Mouse (Mus musculus) megakaryocyte, embryonic 14.5 days (primary cell): ENCODE data around the gene Srsf5. TPM values are rescaled to one million over a fixed set of nuclear protein-coding genes. Genes with fewer than 3 reads are reported as not detected.

ENCODE experiments used
- H3K27me3 ChIP-seq: replicated peaks from 2 replicates; pipeline ENCODE3; 2012; ENCODE audit warnings: inconsistent platforms
- H3K36me3 ChIP-seq: replicated peaks from 2 replicates; pipeline ENCODE3; 2012; ENCODE audit warnings: low read length, inconsistent platforms, mixed read lengths
- H3K4me1 ChIP-seq: 2 replicates; pipeline ENCODE4 v1.6.1; 2012; ENCODE audit warnings: inconsistent platforms
- H3K4me3 ChIP-seq: replicated peaks from 2 replicates; pipeline ENCODE3; 2012; ENCODE audit warnings: moderate library complexity, mild to moderate bottlenecking, inconsistent platforms
- H3K9me3 ChIP-seq: 2 replicates; pipeline ENCODE4 v1.6.1; 2012; ENCODE audit warnings: inconsistent platforms
- FLI1 ChIP-seq: IDR thresholded peaks from 2 replicates; pipeline ENCODE4 v1.6.1; 2012; ENCODE audit warnings: low read length, inconsistent platforms, mixed read lengths
- GATA1 ChIP-seq: IDR thresholded peaks from 3 replicates; pipeline ENCODE4 v1.6.1; 2012; ENCODE audit warnings: mixed read lengths, low read length, inconsistent platforms, borderline replicate concordance
- polyA plus RNA-seq: library from polyadenylated mRNA; stranded (reverse); fragments of >175 nt; gene quantifications from 2 replicates; pipeline ENCODE4 v1.2.3, GENCODE M21; 2012; ENCODE audit warnings: low replicate concordance; ENCODE audit not compliant: insufficient read depth

Srsf5 gene
- polyA plus RNA-seq, 1 experiment = 105 TPM

DNA sequence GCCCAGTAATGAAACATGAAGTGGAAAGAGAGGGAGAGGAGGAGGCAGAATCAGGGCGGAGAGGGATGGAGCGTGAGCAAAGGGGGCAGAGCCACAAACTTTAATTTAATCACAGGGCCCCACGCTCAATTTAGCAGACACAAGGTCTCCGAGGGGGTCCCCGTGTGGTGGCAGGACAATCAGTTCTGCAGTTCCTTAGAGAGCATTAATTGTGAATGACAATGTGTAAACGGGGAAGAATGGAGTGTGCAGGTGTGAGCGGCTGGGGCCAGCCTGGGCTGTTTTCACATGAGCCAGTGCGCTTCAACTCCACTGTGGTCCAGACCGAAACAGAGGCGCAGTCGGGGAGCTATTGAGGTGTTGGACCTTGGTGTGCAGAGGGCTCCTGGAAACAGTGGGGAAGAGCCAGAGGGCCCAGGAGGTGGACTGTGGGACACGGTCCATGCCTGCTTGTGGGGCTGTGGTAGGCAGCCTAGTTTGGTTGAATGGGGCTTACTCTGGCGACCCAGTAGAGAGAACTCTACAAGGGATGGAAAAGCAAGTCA lies 45.7 kb downstream of the Srsf5 start:
- H3K36me3 ChIP-seq = no peaks in the 10 kb centered on the region
- peaks cover 19% of the 10 kb centered on the region for H3K27me3 ChIP-seq
- 0 out of 2 replicates have a peak, but pooled peaks cover 3% of the 10 kb centered on the region for H3K4me1 ChIP-seq
- H3K4me3 ChIP-seq = no peak overlapping the region
- TF ChIP-seq FLI1 (no peak), GATA1 (no peak)
- H3K9me3 ChIP-seq = peaks cover 7% of the 10 kb centered on the region

DNA sequence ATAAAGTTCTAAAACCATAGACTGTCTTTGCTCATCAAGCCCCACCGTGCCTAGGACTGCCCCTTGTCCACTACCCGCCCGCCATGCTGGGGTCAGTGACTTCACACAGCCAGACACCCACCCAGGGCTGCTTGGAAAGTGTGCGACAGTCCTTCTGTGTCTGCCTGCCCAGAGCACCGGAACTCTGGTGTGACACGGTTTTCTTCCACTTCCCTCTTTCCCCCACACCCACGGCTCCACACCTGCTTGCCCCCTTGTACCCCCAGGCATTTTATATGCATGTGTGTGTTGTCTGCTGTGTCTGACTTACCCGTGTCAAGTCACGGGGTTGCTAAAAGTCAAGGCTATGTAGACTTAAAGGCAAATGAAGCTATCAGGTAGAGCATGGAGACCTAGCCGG lies 46.5 kb downstream of the Srsf5 start:
- peaks cover 22% of the 10 kb centered on the region for H3K27me3 ChIP-seq
- H3K4me3 ChIP-seq = no peak overlapping the region
- peaks cover 9% of the 10 kb centered on the region for H3K9me3 ChIP-seq
- H3K4me1 ChIP-seq = 0 out of 2 replicates have a peak, but pooled peaks cover 3% of the 10 kb centered on the region
- no peak for TF ChIP-seq GATA1
- TF ChIP-seq FLI1 = no peak
- H3K36me3 ChIP-seq = no peaks in the 10 kb centered on the region

DNA sequence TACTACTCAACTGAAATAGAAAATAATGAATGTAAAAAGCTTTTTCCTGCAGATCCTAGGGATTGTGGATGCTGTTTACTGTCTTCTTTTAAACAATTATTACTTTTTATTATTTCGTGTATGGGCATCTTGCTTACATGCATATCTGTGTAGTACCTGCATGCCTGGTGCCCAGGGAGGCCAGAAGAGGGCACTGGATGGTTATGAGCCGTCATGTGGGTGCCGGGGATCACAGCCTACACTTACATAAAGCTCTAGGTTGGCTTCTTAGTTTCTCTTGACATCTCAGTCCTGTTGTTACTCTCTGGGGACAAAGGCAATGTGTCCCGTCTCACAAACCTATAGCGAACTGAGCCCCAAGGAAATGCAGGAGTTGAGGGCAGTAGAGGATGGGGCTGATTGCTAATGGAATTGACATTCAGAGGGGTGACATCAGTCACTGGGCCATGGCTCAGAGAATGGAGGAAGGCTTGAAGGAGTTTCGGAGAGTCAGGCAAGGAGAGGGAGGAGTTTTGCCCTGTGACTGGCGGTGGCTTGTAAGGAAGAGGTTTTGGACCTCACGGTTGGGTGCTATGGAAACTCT lies 47.3 kb downstream of the Srsf5 start:
- Histone ChIP-seq H3K27me3 (peaks cover 26% of the 10 kb centered on the region), H3K4me1 (0 out of 2 replicates have a peak, but pooled peaks cover 3% of the 10 kb centered on the region), H3K4me3 (no peak overlapping the region), H3K36me3 (no peaks in the 10 kb centered on the region), H3K9me3 (peaks cover 9% of the 10 kb centered on the region)
- TF ChIP-seq GATA1 (no peak), FLI1 (no peak)

DNA sequence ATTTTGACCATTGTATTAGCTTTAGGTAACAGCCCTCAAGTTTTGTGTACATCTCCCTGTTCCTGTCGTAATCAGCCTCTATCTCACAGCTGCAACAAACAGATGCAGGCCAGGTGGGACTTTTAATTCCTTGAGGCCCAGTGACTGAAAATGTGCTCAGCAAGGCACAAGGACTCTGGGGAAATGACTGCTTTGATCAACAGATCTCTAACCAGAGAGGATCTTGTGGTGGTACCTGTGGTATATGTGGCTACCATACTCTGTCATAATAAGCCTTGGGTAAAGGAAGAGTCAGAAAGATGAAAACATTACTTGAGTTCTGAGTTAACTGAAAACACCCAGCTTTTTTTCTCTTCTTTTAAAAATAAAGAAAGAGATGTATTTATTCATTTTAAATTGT lies 48.5 kb downstream of the Srsf5 start:
- TF ChIP-seq FLI1 (no peak), GATA1 (no peak)
- Histone ChIP-seq H3K9me3 (peaks cover 12% of the 10 kb centered on the region), H3K36me3 (no peaks in the 10 kb centered on the region), H3K4me3 (no peak overlapping the region), H3K4me1 (0 out of 2 replicates have a peak, but pooled peaks cover 3% of the 10 kb centered on the region), H3K27me3 (peaks cover 33% of the 10 kb centered on the region)

DNA sequence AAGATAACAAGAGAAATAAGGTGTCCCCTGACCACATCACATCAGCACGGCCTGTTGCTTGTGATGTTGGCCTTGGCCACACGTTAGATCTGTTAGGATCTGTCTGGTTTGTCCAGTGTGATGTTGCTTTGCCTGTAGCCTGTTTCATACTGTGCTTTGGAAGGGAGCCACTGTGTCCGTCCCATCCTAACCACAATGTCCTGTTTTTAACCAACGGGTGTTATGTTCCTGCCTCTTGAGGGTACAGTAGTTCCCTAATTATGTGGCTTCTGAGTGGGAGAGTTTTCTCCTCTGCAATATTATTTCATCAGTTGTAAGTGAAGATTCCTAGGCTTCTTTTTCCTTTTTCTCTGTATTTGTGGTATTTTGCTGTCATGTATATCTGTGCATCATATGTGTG lies 50.0 kb downstream of the Srsf5 start:
- H3K4me1 ChIP-seq = 0 out of 2 replicates have a peak, but pooled peaks cover 3% of the 10 kb centered on the region
- peaks cover 12% of the 10 kb centered on the region for H3K9me3 ChIP-seq
- peaks cover 38% of the 10 kb centered on the region for H3K27me3 ChIP-seq
- no peaks in the 10 kb centered on the region for H3K36me3 ChIP-seq
- TF ChIP-seq FLI1 = no peak
- TF ChIP-seq GATA1 = no peak
- H3K4me3 ChIP-seq = no peak overlapping the region

DNA sequence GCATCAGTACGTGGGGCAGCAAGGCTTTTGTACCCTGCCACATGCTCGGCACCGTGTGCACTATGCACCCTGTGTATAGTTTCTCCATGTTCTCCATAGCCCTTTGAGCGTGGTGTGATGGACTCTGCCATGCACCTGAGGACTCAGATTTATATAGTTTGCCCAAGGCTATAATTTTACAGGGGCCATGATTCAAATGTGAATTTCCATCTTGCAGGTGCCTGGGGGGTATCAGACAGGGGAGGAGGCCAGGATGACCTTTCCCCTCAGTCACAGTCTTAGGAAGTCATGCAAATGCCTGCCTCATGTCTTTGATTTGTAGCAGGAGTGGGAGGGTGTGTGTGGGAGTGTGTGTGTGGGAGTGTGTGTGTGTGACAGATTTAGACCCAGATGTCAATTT lies 52.3 kb downstream of the Srsf5 start:
- TF ChIP-seq FLI1 (no peak), GATA1 (no peak)
- Histone ChIP-seq H3K27me3 (peaks cover 37% of the 10 kb centered on the region), H3K4me3 (no peak overlapping the region), H3K4me1 (0 out of 2 replicates have a peak, but pooled peaks cover 3% of the 10 kb centered on the region), H3K9me3 (peaks cover 12% of the 10 kb centered on the region), H3K36me3 (no peaks in the 10 kb centered on the region)

DNA sequence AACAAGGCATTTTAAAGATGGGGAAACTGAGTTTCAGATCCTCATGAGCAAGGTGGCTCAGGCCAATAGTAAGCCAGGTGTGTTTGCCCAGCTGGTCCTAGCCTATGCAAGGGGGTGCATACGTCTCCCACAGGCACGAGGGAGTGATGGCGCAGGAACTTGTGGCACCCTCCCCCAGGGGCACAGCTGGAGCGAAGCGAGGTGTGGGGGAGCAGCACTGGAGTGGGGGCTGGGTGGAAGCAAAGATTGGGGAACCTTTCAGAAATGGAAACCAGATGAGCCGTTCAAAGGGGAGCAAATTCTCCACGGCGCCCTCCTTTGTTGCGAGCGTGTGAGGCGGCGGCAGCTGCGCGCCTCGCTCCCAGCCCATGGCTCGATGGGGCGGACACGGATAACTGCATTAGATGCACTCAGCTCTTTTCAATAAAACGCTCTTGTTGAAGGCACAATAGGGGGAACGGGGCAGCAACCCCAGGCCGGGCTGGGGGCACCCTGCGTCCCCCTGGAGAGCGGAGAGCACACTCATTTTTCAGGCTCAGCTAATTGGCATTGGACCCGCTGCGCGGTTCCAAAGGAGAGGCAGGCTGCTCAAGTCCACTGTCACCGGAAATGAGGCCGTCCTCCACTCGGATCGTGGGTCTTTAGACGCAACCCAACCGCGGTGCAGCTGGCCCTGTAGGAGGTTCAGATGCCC lies 53.4 kb downstream of the Srsf5 start:
- peaks cover 12% of the 10 kb centered on the region for H3K9me3 ChIP-seq
- peaks cover 31% of the 10 kb centered on the region for H3K27me3 ChIP-seq
- H3K4me1 ChIP-seq = 0 out of 2 replicates have a peak, but pooled peaks cover 3% of the 10 kb centered on the region
- TF ChIP-seq GATA1 = no peak
- no peak for TF ChIP-seq FLI1
- no peaks in the 10 kb centered on the region for H3K36me3 ChIP-seq
- H3K4me3 ChIP-seq = no peak overlapping the region

Other genes with a start within 250 kb of the Srsf5 start
- gene Ccdc177, start 184.8 kb upstream of the Srsf5 start, polyA plus RNA-seq = not detected in 2 replicates
- gene Susd6, start 155.0 kb upstream of the Srsf5 start, polyA plus RNA-seq = 5.9 and 6.0 TPM in 2 replicates
- gene Slc10a1, start 23.2 kb downstream of the Srsf5 start, polyA plus RNA-seq = not detected in 2 replicates
- gene Smoc1, start 81.3 kb downstream of the Srsf5 start, polyA plus RNA-seq = 0.09 TPM in 1 of 2 replicates, not detected in the other